Mouse (Mus musculus): ENCODE measurements at regions not wholly inside any gene's neighbourhood (a gene's known extent, or its start where the extent isn't known, plus 50 kb on each side); places are given as distances from the start of the nearest gene placed in this dataset.

- H3K27ac ChIP-seq (ENCODE audit: low read depth, low read length), result no peak overlapping the region
- H3K9me3 ChIP-seq (ENCODE audit: control insufficient read depth, low read length), result no peaks in the 10 kb centered on the region
- no peaks in the 10 kb centered on the region for H3K4me1 ChIP-seq (replicated peaks; ENCODE audit: control insufficient read depth, insufficient read depth, low read length)
- no peak overlapping the region for H3K9ac ChIP-seq (ENCODE audit: low read length)
- no peak overlapping the region for H3K4me2 ChIP-seq (ENCODE audit: low read depth, low read length, severe bottlenecking)
- ATAC-seq (replicated peaks; ENCODE audit: low FRiP score) (no peak), DNase-seq (ENCODE audit: low spot score) (no peak)
- H3K27me3 ChIP-seq (ENCODE audit: control insufficient read depth, insufficient read depth, low read length), result no peaks in the 10 kb centered on the region
- WGBS, result 15% methylated on average over 4 of the region's 4 CpGs
- H3K36me3 ChIP-seq (ENCODE audit: control insufficient read depth, insufficient read depth, low read length), result no peaks in the 10 kb centered on the region
- no peak overlapping the region for H3K4me3 ChIP-seq (ENCODE audit: low read depth, low read length)
These were observed 65.4 kb downstream of the Vegfa start for GRCm38 (mm10) chr17:45966736-45967135.

- no peaks in the 10 kb centered on the region for H3K27me3 ChIP-seq (ENCODE audit: control insufficient read depth, insufficient read depth, low read length)
- H3K27ac ChIP-seq (ENCODE audit: low read depth, low read length), result no peak overlapping the region
- H3K36me3 ChIP-seq (ENCODE audit: control insufficient read depth, insufficient read depth, low read length), result no peaks in the 10 kb centered on the region
- H3K4me1 ChIP-seq (replicated peaks; ENCODE audit: control insufficient read depth, insufficient read depth, low read length), result no peaks in the 10 kb centered on the region
- H3K9me3 ChIP-seq (ENCODE audit: control insufficient read depth, low read length), result no peaks in the 10 kb centered on the region
- no peak overlapping the region for H3K9ac ChIP-seq (ENCODE audit: low read length)
- no peak overlapping the region for H3K4me3 ChIP-seq (ENCODE audit: low read depth, low read length)
- DNase-seq (ENCODE audit: low spot score) (no peak), ATAC-seq (replicated peaks; ENCODE audit: low FRiP score) (no peak)
- no peak overlapping the region for H3K4me2 ChIP-seq (ENCODE audit: low read depth, low read length, severe bottlenecking)
These were observed 68.1 kb downstream of the Vegfa start for GRCm38 (mm10) chr17:45964031-45964430.

GRCm38 (mm10) chr17:45963332-45963731 is 68.8 kb downstream of the Vegfa start:
- WGBS, result 72% methylated on average over 3 of the region's 3 CpGs
- no peak overlapping the region for H3K27ac ChIP-seq (ENCODE audit: low read depth, low read length)
- no peak for ATAC-seq (replicated peaks; ENCODE audit: low FRiP score)

DNA sequence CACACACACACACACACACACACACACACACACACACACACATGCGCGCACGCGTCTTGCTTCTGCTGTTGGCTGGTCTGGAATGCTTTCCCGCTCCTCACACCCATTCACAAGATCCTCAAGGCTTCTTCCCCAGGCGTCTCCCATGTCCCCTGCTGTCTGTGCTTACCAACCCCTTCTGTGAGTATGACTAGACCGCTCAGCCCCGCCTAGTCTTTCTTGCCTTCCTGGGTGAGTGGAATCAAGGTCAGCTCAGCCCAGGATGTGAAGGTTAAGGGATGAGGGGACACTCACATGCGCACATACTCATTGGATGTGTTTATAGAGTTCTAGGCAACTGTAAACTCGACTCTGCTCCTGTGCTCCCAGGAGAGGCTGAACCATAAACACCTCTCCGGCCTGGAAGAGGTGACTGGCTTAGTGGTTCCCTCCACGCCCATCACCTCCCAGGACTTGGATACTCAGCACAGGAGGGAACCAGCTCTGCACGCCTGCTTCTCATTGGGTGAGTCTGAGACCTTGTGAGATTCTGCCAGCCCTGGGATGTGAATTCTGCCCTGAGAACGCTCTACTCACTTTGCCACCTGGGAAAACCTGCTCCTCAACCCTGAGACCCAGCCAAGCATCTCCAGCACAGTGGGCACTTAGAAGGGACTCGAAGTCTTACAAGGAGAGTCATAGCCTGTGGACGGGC is 70.4 kb downstream of the Vegfa start:
- no peak overlapping the region for H3K4me2 ChIP-seq (ENCODE audit: low read depth, low read length, severe bottlenecking)
- no peaks in the 10 kb centered on the region for H3K36me3 ChIP-seq (ENCODE audit: control insufficient read depth, insufficient read depth, low read length)
- H3K9me3 ChIP-seq (ENCODE audit: control insufficient read depth, low read length), result no peaks in the 10 kb centered on the region
- no peaks in the 10 kb centered on the region for H3K4me1 ChIP-seq (replicated peaks; ENCODE audit: control insufficient read depth, insufficient read depth, low read length)
- DNase-seq (ENCODE audit: low spot score) (no peak), ATAC-seq (replicated peaks; ENCODE audit: low FRiP score) (no peak)
- no peak overlapping the region for H3K27ac ChIP-seq (ENCODE audit: low read depth, low read length)
- no peak overlapping the region for H3K4me3 ChIP-seq (ENCODE audit: low read depth, low read length)
- H3K27me3 ChIP-seq (ENCODE audit: control insufficient read depth, insufficient read depth, low read length), result no peaks in the 10 kb centered on the region
- 91% methylated on average over 16 of the region's 16 CpGs for WGBS
- H3K9ac ChIP-seq (ENCODE audit: low read length), result no peak overlapping the region

More at GRCm38 (mm10) chr17:45963332-45963731, 68.8 kb downstream of the Vegfa start:
- H3K9me3 ChIP-seq (ENCODE audit: control insufficient read depth, low read length), result no peaks in the 10 kb centered on the region
- DNase-seq (ENCODE audit: low spot score), result no peak
- no peaks in the 10 kb centered on the region for H3K36me3 ChIP-seq (ENCODE audit: control insufficient read depth, insufficient read depth, low read length)
- no peaks in the 10 kb centered on the region for H3K27me3 ChIP-seq (ENCODE audit: control insufficient read depth, insufficient read depth, low read length)
- no peak overlapping the region for H3K4me2 ChIP-seq (ENCODE audit: low read depth, low read length, severe bottlenecking)
- no peak overlapping the region for H3K9ac ChIP-seq (ENCODE audit: low read length)
- H3K4me3 ChIP-seq (ENCODE audit: low read depth, low read length), result no peak overlapping the region
- no peaks in the 10 kb centered on the region for H3K4me1 ChIP-seq (replicated peaks; ENCODE audit: control insufficient read depth, insufficient read depth, low read length)

DNA sequence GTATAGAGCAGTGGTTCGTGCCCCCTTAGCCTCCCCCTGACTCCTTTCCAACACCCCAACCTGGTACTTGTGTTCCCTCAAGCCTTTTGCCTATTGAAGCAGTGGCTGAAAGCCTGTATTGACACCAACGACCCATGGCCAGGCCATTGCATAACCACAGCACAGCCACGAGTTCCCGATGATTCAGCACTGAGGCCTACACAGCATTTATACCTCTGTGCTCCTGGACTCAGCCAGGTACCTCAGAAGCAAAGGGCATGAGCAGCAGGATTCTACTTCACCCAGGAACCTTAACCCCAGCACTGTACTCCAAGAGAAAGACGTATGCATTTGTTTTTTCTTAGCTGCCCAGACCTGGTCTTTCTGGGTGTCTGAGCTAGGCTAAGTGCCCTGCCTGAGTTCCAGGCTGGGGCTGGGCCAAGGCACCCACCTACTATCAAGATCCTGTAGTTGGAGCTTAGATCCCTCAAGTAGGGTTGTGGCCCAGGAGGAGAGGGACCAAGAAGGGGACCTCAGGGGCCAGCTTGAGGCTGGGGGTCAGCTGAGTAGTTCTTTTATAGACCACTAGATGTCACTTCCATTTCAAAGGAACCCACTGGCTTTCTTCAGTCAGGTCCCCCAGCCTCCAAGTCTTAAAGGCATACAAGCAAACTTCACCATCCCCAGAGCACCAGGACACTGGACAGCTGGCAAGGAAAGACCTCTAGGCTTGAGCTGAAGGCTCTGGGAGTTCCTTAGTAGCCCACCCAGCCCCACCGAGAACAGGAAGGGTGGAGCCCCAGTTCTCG is 73.9 kb downstream of the Vegfa start:
- Histone ChIP-seq H3K9ac (ENCODE audit: low read length) (no peak overlapping the region), H3K9me3 (ENCODE audit: control insufficient read depth, low read length) (no peaks in the 10 kb centered on the region), H3K4me3 (ENCODE audit: low read depth, low read length) (no peak overlapping the region), H3K36me3 (ENCODE audit: control insufficient read depth, insufficient read depth, low read length) (no peaks in the 10 kb centered on the region), H3K27me3 (ENCODE audit: control insufficient read depth, insufficient read depth, low read length) (no peaks in the 10 kb centered on the region), H3K4me2 (ENCODE audit: low read depth, low read length, severe bottlenecking) (no peak overlapping the region), H3K4me1 (replicated peaks; ENCODE audit: control insufficient read depth, insufficient read depth, low read length) (no peaks in the 10 kb centered on the region), H3K27ac (ENCODE audit: low read depth, low read length) (no peak overlapping the region)
- no peak for DNase-seq (ENCODE audit: low spot score)
- ATAC-seq (replicated peaks; ENCODE audit: low FRiP score), result no peak
- 89% methylated on average over 7 of the region's 7 CpGs for WGBS

DNA sequence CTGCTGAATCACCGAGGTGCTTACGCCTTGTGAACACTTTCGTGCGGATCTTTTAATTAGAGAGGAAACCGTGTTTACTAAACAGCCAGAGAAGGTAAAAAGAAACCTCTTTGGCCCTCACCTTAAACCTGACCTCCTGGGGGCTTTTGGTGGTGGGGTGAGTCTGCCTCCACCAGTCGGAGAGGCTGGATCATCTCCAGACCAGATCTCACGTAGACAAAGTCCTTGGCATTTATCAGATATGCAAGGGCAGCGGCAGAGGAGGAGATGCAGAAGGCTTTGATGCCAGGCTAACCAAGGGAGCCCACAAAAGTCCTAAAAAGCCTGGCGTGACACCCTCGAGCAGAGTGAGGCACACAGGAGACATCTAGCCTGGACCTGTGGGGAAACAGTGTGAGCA is 76.7 kb downstream of the Vegfa start:
- no peak overlapping the region for H3K27ac ChIP-seq (ENCODE audit: low read depth, low read length)
- WGBS, result 57% methylated on average over 10 of the region's 10 CpGs
- DNase-seq (ENCODE audit: low spot score) (no peak), ATAC-seq (replicated peaks; ENCODE audit: low FRiP score) (no peak)
- no peaks in the 10 kb centered on the region for H3K4me1 ChIP-seq (replicated peaks; ENCODE audit: control insufficient read depth, insufficient read depth, low read length)
- H3K27me3 ChIP-seq (ENCODE audit: control insufficient read depth, insufficient read depth, low read length), result no peaks in the 10 kb centered on the region
- H3K4me2 ChIP-seq (ENCODE audit: low read depth, low read length, severe bottlenecking), result no peak overlapping the region
- H3K36me3 ChIP-seq (ENCODE audit: control insufficient read depth, insufficient read depth, low read length), result no peaks in the 10 kb centered on the region
- no peak overlapping the region for H3K4me3 ChIP-seq (ENCODE audit: low read depth, low read length)
- no peaks in the 10 kb centered on the region for H3K9me3 ChIP-seq (ENCODE audit: control insufficient read depth, low read length)
- no peak overlapping the region for H3K9ac ChIP-seq (ENCODE audit: low read length)

DNA sequence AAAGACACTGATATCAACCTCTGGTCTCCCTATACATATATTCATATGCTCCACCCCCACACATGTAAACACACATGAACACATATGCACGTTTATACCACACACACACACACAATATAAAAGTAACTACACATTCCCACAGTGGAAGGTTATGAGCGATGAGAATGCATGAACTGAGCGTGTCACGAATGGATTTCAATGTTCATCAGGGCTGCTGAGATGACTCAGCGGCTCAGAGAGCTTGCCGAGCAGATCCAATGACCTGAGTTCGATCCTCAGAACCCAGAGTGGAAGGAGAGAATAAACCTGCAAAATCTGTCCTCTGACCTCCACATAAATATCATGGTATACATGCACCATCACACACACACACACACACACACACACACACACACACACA is 77.3 kb downstream of the Vegfa start:
- H3K36me3 ChIP-seq (ENCODE audit: control insufficient read depth, insufficient read depth, low read length), result no peaks in the 10 kb centered on the region
- no peak for ATAC-seq (replicated peaks; ENCODE audit: low FRiP score)
- no peak overlapping the region for H3K4me2 ChIP-seq (ENCODE audit: low read depth, low read length, severe bottlenecking)
- no peak overlapping the region for H3K9ac ChIP-seq (ENCODE audit: low read length)
- H3K4me3 ChIP-seq (ENCODE audit: low read depth, low read length), result no peak overlapping the region
- DNase-seq (ENCODE audit: low spot score), result no peak
- H3K4me1 ChIP-seq (replicated peaks; ENCODE audit: control insufficient read depth, insufficient read depth, low read length), result no peaks in the 10 kb centered on the region
- H3K9me3 ChIP-seq (ENCODE audit: control insufficient read depth, low read length), result no peaks in the 10 kb centered on the region
- no peak overlapping the region for H3K27ac ChIP-seq (ENCODE audit: low read depth, low read length)
- no peaks in the 10 kb centered on the region for H3K27me3 ChIP-seq (ENCODE audit: control insufficient read depth, insufficient read depth, low read length)
- WGBS, result 89% methylated on average over 7 of the region's 7 CpGs

- Histone ChIP-seq H3K9ac (ENCODE audit: low read length) (no peak overlapping the region), H3K4me1 (replicated peaks; ENCODE audit: control insufficient read depth, insufficient read depth, low read length) (no peaks in the 10 kb centered on the region), H3K27me3 (ENCODE audit: control insufficient read depth, insufficient read depth, low read length) (no peaks in the 10 kb centered on the region), H3K4me2 (ENCODE audit: low read depth, low read length, severe bottlenecking) (no peak overlapping the region), H3K9me3 (ENCODE audit: control insufficient read depth, low read length) (no peaks in the 10 kb centered on the region), H3K4me3 (ENCODE audit: low read depth, low read length) (no peak overlapping the region), H3K27ac (ENCODE audit: low read depth, low read length) (no peak overlapping the region), H3K36me3 (ENCODE audit: control insufficient read depth, insufficient read depth, low read length) (no peaks in the 10 kb centered on the region)
- WGBS, result 89% methylated on average over 8 of the region's 8 CpGs
- DNase-seq (ENCODE audit: low spot score), result no peak
- no peak for ATAC-seq (replicated peaks; ENCODE audit: low FRiP score)
These were observed 78.6 kb downstream of the Vegfa start for GRCm38 (mm10) chr17:45953523-45953922.
